Mouse (Mus musculus) embryonic facial prominence, embryonic 12.5 days (tissue): ENCODE measurements around the gene Cacna1c. TPM values are rescaled to one million over a fixed set of nuclear protein-coding genes. Genes with fewer than 3 reads are reported as not detected.

Experiments
- ATAC-seq: fragments of 200-750 bp; cut with Nextera tagmentation; 2 replicates; pipeline ENCODE4 v1.8.0; 2017; ENCODE audit not compliant: insufficient number of reproducible peaks, insufficient read depth, low FRiP score, low TSS enrichment
- H3K27ac ChIP-seq: fragments of 300-500 bp; sonication (generic); 2 replicates; pipeline ENCODE4 v1.5.1; 2016; ENCODE audit warnings: mild to moderate bottlenecking
- H3K27me3 ChIP-seq: fragments of 300-500 bp; sonication (generic); 2 replicates; pipeline ENCODE4 v1.6.1; 2016; ENCODE audit warnings: mild to moderate bottlenecking, moderate library complexity
- H3K36me3 ChIP-seq: fragments of 300-500 bp; sonication (generic); 2 replicates; pipeline ENCODE4 v1.6.1; 2016; ENCODE audit warnings: mild to moderate bottlenecking
- H3K4me1 ChIP-seq: fragments of 300-500 bp; sonication (generic); 2 replicates; pipeline ENCODE4 v1.6.1; 2016
- H3K4me2 ChIP-seq: fragments of 300-500 bp; sonication (generic); replicated peaks from 2 replicates; pipeline ENCODE4 v1.6.1; 2016; ENCODE audit warnings: mild to moderate bottlenecking, moderate library complexity
- H3K4me3 ChIP-seq: fragments of 300-500 bp; sonication (generic); 2 replicates; pipeline ENCODE4 v1.5.1; 2016; ENCODE audit warnings: mild to moderate bottlenecking
- H3K9ac ChIP-seq: fragments of 300-500 bp; sonication (generic); 2 replicates; pipeline ENCODE4 v1.6.1; 2016; ENCODE audit warnings: mild to moderate bottlenecking, moderate library complexity
- H3K9me3 ChIP-seq: fragments of 300-500 bp; sonication (generic); 2 replicates; pipeline ENCODE4 v1.6.1; 2016; ENCODE audit warnings: mild to moderate bottlenecking, moderate library complexity
- WGBS: fragments of 180-500 bp; shearing (Covaris S2); methylation state at CpG from one replicate; pipeline ENCODE4 v1.1.7; 2016; 5-methylcytosine and 5-hydroxymethylcytosine counted together
- polyA plus RNA-seq: library from polyadenylated mRNA; unstranded; fragments of >200 nt; fragmentation: Nextera tagmentation; extraction: Ambion mirVana; gene quantifications from 2 replicates; pipeline ENCODE4 v1.2.1, GENCODE M21; 2016

The Cacna1c gene
- polyA plus RNA-seq, 1 experiment from 2014 or later: 10.2 TPM

DNA sequence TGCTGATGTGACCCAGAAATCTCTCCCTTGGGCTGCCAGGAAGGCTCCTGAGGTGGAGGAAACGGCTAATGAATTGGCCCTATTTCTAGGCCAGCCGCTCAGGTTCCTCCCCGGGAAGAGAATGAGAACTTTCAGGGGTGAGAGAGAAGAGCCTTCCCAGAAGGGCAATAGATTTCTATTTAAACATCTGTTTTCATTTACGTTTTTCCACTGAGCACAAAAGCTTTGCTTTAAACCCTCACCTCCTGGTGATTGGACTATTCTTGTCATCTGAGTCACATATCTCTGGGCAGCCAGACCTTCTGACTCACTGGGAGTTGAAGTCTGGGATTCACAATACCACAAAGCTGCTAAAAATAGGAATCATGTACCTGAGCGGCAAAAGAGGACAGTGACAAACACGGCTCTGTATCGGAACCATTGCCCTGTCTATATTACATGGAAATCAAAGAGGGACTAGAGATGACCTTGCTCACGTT is 312.1 kb downstream of the Cacna1c start:
- Histone ChIP-seq H3K4me3 (no peak overlapping the region), H3K4me2 (no peak overlapping the region), H3K4me1 (peaks cover 16% of the 10 kb centered on the region), H3K9ac (no peak overlapping the region), H3K9me3 (no peaks in the 10 kb centered on the region), H3K36me3 (no peaks in the 10 kb centered on the region), H3K27ac (no peak overlapping the region), H3K27me3 (no peaks in the 10 kb centered on the region)
- no peak for ATAC-seq
- 32% methylated on average over 8 of the region's 8 CpGs for WGBS

DNA sequence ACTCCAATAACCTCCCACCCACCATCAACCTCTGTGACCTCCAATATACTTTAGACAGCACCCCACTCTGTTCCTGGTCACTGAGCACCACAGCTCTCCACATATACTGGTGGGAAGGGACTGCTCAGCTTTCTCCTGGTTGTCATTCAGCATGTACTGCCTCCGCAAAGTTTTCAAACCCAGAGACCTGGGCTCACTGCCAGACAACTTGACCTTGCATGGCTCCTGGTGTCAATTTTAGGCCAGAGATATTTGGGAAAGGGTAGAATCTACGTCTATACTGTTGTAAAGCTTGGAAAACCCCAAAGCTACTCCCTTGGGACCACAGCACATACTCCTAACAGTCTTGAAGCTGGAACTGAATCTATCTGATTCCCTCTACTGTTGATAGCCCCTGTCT is 320.0 kb downstream of the Cacna1c start:
- 51% methylated on average over 2 of the region's 2 CpGs for WGBS
- no peaks in the 10 kb centered on the region for H3K9me3 ChIP-seq
- no peaks in the 10 kb centered on the region for H3K27me3 ChIP-seq
- H3K4me3 ChIP-seq: no peak overlapping the region
- ATAC-seq: no peak
- H3K4me1 ChIP-seq: no peaks in the 10 kb centered on the region
- no peak overlapping the region for H3K4me2 ChIP-seq
- H3K9ac ChIP-seq: no peak overlapping the region
- H3K27ac ChIP-seq: no peak overlapping the region
- H3K36me3 ChIP-seq: no peaks in the 10 kb centered on the region

GRCm38 (mm10) chr6:118870241-118870841 is 325.9 kb downstream of the Cacna1c start:
- Histone ChIP-seq H3K4me1 (peaks cover 12% of the 10 kb centered on the region; the same call in 1 of the 2 replicates), H3K27ac (no peak overlapping the region), H3K27me3 (no peaks in the 10 kb centered on the region), H3K9me3 (no peaks in the 10 kb centered on the region), H3K4me3 (no peak overlapping the region), H3K4me2 (no peak overlapping the region), H3K9ac (no peak overlapping the region), H3K36me3 (no peaks in the 10 kb centered on the region)
- ATAC-seq: no peak
- WGBS: 57% methylated on average over 7 of the region's 7 CpGs

DNA sequence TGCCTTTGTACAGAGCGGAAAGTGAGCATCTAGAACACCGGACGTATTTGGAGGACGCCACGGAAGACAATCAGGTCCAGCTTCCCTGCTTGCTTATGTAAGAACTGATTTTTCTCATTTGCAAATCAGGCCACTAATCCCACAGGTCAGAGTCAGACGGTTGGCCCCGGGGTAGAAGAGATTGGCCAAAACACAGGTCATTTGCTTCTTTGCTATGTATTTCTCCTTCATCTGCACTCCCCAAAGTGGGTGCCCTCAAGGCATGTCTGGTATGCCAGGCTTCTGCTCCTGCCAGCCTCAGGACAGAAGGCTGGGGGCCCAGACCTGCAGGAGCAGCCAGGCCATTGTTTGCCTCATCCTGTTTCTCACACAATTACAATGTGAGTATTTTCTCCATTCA is 328.8 kb downstream of the Cacna1c start:
- Histone ChIP-seq H3K9me3 (no peaks in the 10 kb centered on the region), H3K27ac (no peak overlapping the region), H3K4me1 (peaks cover 12% of the 10 kb centered on the region; the same call in 1 of the 2 replicates), H3K9ac (no peak overlapping the region), H3K27me3 (no peaks in the 10 kb centered on the region), H3K4me3 (no peak overlapping the region), H3K4me2 (no peak overlapping the region), H3K36me3 (no peaks in the 10 kb centered on the region)
- 70% methylated on average over 7 of the region's 7 CpGs for WGBS
- no peak for ATAC-seq

DNA sequence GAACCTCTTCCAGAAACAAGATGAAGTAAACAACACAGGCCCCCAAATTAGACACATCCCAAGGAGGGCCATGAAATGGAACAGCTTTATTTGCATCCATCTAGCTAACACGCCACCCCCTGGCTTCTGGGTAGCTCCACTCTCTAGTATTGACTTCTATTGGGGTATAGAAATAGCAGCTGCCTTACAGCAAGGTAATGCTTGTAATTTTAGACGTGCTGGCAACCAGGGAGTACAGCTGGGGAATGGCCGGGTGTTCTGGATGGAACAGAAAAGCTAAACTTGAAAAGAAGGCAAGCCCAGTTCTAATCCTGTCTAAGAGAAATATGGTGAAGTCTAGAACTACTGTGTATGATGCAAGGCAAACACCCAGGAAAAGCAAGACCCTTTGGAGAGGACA is 329.3 kb downstream of the Cacna1c start:
- no peak overlapping the region for H3K4me2 ChIP-seq

DNA sequence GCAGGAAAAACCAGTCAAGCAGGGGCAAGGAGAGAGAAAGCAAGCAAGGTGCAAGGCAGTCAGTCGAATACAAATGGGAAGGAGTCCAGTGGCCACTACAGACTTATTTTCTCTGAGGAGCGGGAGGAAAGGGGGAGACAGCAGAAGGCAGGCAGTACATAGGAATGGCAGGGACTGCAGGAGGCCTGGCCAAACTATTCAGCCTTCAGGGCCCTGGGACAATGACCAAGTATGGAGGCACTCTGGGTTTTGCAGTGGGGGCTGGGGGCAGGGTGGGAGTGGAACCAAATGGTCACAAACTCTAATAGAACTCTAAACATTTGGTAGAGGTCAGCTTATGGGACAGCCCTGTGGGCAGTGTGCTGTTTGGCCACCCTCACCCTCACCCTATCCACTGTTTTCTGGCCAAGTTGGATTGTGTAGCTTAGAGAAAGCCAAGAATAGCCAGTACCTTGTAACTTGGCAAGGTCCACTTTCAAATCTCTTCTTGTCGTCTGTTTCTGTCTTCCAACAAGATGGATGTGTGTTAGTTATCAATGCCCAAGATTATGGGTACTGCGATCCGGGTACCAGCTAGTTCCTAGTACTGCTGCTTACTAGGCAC is 330.3 kb downstream of the Cacna1c start:
- H3K4me1 ChIP-seq: peaks cover 12% of the 10 kb centered on the region; the same call in 1 of the 2 replicates
- no peaks in the 10 kb centered on the region for H3K36me3 ChIP-seq
- no peaks in the 10 kb centered on the region for H3K9me3 ChIP-seq
- H3K9ac ChIP-seq: no peak overlapping the region
- H3K27me3 ChIP-seq: no peaks in the 10 kb centered on the region
- no peak for ATAC-seq
- 83% methylated on average over 5 of the region's 5 CpGs for WGBS
- no peak overlapping the region for H3K27ac ChIP-seq
- no peak overlapping the region for H3K4me2 ChIP-seq
- H3K4me3 ChIP-seq: no peak overlapping the region

More for the DNA sequence above, 329.3 kb downstream of the Cacna1c start:
- no peaks in the 10 kb centered on the region for H3K27me3 ChIP-seq
- no peak overlapping the region for H3K9ac ChIP-seq
- H3K9me3 ChIP-seq: no peaks in the 10 kb centered on the region
- no peaks in the 10 kb centered on the region for H3K36me3 ChIP-seq
- WGBS: 56% methylated on average over 3 of the region's 3 CpGs
- ATAC-seq: no peak
- peaks cover 12% of the 10 kb centered on the region; the same call in 1 of the 2 replicates for H3K4me1 ChIP-seq
- no peak overlapping the region for H3K4me3 ChIP-seq
- no peak overlapping the region for H3K27ac ChIP-seq

DNA sequence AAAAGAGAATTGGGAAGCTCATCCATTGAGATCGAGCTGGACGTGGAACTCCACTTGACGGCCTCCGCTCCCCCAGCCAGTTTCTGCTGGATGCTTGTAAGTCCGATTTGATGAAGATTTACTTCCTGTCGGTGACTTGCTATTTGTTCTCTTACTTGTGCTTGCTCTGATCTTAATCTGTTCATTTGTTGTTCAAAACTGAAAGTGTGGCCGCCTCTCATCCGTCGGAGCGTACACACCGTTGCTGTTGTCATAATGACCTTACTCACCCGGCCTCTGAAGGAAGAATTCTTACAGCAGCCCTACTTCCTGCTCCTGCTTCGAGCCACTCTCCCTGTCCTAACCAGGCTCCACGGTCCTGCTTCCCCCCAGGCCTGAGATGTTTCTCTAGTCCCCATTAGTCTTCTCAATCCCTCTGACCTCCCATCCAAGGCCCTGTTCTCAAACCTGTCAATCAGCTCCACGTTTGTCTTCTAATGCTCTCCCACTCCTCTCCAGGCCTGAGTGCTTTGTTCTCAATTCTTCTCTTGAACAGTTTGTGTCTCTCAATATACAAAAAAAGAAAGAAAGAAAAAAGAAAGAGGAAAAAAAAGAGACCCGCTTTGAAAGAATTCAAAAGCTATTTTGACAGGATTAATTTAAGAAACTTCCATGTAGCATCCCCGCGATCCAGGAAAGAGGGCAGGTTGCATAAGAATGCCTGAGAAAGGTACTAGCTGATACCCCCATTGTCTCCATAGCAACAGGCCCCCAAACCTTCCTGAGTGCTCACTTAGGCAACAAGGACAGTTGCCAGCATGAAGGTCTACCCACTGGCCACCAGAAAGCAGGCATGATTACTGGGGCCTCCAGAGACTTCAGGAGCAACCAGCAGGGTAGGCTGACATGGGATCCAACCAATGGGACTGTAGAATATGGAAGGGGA is 331.3 kb downstream of the Cacna1c start:
- no peak overlapping the region for H3K9ac ChIP-seq
- H3K27ac ChIP-seq: no peak overlapping the region
- no peaks in the 10 kb centered on the region for H3K36me3 ChIP-seq
- H3K4me2 ChIP-seq: no peak overlapping the region
- H3K27me3 ChIP-seq: no peaks in the 10 kb centered on the region
- no peak overlapping the region for H3K4me3 ChIP-seq
- 59% methylated on average over 18 of the region's 18 CpGs for WGBS
- H3K9me3 ChIP-seq: no peaks in the 10 kb centered on the region
- no peak for ATAC-seq
- H3K4me1 ChIP-seq: peaks cover 8% of the 10 kb centered on the region; the same call in 1 of the 2 replicates

GRCm38 (mm10) chr6:118862727-118863126 is 333.5 kb downstream of the Cacna1c start:
- Histone ChIP-seq H3K27me3 (no peaks in the 10 kb centered on the region), H3K36me3 (no peaks in the 10 kb centered on the region), H3K4me2 (no peak overlapping the region), H3K9me3 (no peaks in the 10 kb centered on the region), H3K4me1 (0 out of 2 replicates have a peak, but pooled peaks cover 4% of the 10 kb centered on the region), H3K4me3 (no peak overlapping the region), H3K9ac (no peak overlapping the region), H3K27ac (no peak overlapping the region)
- ATAC-seq: no peak
- 87% methylated on average over 9 of the region's 9 CpGs for WGBS

DNA sequence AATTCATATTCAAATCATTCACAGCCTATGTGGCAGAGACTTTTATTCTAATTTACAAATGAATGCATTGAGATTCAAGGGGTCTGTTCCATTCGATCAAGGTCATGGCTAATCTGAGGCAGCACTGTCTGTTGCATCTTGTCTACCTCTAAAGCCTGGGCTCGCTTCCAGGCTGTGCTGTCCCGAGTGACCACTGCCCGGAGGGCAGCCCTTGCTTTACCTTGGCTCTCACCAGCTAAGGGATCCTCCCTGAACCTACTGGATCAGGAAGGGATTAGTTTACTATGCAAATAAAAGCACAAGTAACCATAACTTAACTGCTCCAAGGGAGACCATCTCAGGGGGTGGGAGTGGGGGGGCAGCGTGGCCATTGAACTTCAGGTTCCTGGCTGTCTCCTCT is 334.1 kb downstream of the Cacna1c start:
- H3K27ac ChIP-seq: no peak overlapping the region
- ATAC-seq: no peak
- 85% methylated on average over 5 of the region's 5 CpGs for WGBS
- H3K4me3 ChIP-seq: no peak overlapping the region
- H3K4me1 ChIP-seq: 0 out of 2 replicates have a peak, but pooled peaks cover 3% of the 10 kb centered on the region
- H3K4me2 ChIP-seq: no peak overlapping the region
- H3K36me3 ChIP-seq: no peaks in the 10 kb centered on the region
- no peaks in the 10 kb centered on the region for H3K27me3 ChIP-seq
- H3K9ac ChIP-seq: no peak overlapping the region
- H3K9me3 ChIP-seq: no peaks in the 10 kb centered on the region

DNA sequence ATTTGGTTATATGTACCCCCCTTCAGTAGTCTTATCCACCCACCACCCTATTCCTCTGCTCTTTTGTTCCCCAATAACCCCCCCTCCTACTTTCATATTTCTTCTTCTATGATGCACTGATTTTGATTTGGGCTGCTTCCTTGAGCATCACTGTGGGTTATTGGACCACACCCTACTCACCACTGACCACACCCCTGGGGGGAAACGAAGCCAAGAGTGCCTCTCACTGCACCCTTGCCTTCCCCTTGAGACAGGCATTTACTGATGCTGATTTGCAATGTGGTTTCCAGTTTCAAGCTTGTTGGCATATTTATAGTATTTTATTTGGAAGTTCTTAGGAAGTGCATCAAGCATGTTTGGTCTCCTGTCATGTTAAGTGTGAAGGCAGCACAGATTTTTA is 337.8 kb downstream of the Cacna1c start:
- Histone ChIP-seq H3K36me3 (no peaks in the 10 kb centered on the region), H3K4me1 (no peaks in the 10 kb centered on the region)

DNA sequence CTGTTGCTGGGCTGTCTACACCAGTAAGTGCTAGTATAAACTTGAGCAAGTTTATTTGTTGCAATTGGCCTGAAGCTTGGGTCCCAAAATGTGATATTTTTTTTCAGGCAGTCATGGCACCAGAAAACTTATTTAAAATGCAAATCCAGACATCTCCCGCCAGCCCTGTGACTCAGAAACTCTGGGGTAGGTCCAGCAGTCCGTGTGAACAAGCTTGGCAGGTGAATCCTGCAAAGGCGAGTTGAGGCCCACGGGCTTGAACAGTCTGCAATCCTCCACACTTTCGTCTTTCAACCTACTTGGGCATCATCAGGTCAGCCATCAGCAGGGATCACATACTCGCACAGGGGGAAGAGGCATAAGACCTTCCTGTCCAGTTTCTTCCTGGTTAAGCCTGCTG is 344.1 kb downstream of the Cacna1c start:
- Histone ChIP-seq H3K9me3 (no peaks in the 10 kb centered on the region), H3K4me1 (no peaks in the 10 kb centered on the region), H3K4me2 (no peak overlapping the region), H3K27ac (no peak overlapping the region), H3K4me3 (no peak overlapping the region), H3K27me3 (no peaks in the 10 kb centered on the region), H3K9ac (no peak overlapping the region), H3K36me3 (no peaks in the 10 kb centered on the region)
- 71% methylated on average over 6 of the region's 6 CpGs for WGBS
- ATAC-seq: no peak

More for the DNA sequence above, 337.8 kb downstream of the Cacna1c start:
- Histone ChIP-seq H3K9me3 (no peaks in the 10 kb centered on the region), H3K27me3 (no peaks in the 10 kb centered on the region), H3K4me2 (no peak overlapping the region), H3K27ac (no peak overlapping the region), H3K9ac (no peak overlapping the region), H3K4me3 (no peak overlapping the region)
- 56% methylated on average over 1 of the region's 1 CpGs for WGBS
- ATAC-seq: no peak
